Mouse (Mus musculus) olfactory bulb, adult 2 months (tissue): Measurements from ENCODE around the gene Kdm2b.

Experiments
- CTCF ChIP-seq: fragments of 200-500 bp; IDR thresholded peaks from 2 replicates; pipeline ENCODE4 v1.5.1; 2012; ENCODE audit warnings: low read depth, mild to moderate bottlenecking, low read length, moderate library complexity; ENCODE audit not compliant: insufficient read depth
- POLR2A ChIP-seq: fragments of 200-500 bp; IDR thresholded peaks from 2 replicates; pipeline ENCODE4 v1.6.1; 2012; ENCODE audit warnings: mild to moderate bottlenecking, low read depth, low read length, moderate library complexity; ENCODE audit not compliant: insufficient read depth

DNA sequence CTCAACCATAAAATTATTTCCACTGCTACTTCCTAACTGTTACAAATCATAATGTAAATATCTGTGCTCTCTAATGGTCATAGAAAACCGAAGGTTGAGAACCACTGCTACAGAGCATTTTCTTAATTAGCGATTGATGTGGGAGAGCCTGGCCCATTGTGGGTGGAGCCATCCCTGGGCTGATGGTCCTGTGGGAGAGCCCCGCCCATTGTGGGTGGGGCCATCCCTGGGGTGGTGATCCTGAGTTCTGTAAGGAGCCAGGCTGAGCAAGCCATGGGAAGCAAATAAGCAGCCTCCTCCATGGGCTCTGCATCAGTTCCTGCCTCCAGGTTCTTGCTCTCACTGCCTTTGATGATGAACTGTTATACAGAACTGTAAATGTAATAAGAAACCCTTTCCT lies 27.7 kb downstream of the Kdm2b start:
- TF ChIP-seq CTCF: no peak
- TF ChIP-seq POLR2A: no peak
